Mouse (Mus musculus) c-Kit-positive CD71-positive TER-119-negative erythroid progenitor cells, embryonic 14.5 days (primary cell): ENCODE measurements around the gene Gm20388.
"Not testable (repeated sequence)": the region's sequence is repeated elsewhere in the genome, so short reads cannot be mapped to it uniquely, and the experiment has no call there.

Experiments used
- DNase-seq: peaks from one replicate; pipeline ENCODE4 v3.0.0-alpha.2; 2013; ENCODE audit warnings: low read depth

The Gm20388 gene

GRCm38 (mm10) chr8:123415967-123416943, 3505.6 kb downstream of the Gm20388 start:
- no peak for DNase-seq

DNA sequence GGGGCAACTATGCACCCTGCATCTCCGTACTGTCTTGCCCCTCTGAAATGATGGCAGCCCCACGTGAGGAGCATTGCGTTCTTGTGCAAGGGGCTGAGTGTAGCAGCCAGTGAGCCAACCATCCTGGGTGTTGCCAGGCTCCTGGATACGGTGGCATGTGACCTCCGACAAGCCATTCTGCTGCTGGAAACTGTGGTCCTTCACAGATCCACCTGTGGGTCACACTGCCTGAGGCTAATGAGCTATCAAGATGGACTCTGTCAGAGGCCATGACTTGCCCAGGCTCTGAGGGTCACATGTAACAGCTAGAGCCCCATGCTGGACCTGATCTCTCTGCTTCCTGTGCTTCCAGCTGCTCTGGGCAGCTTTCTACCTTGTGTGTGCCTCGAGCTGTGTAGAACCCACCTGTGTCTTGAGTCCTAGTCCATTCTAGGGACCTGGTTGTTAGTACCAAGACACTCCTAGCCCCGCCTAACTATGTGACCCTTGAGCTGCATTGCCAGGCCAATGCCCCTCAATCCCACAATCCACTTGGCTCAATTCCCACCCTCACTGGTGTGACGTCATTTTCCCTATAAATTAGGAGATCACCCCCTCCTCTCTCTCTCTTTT, 3506.4 kb downstream of the Gm20388 start:
- DNase-seq = no peak

DNA sequence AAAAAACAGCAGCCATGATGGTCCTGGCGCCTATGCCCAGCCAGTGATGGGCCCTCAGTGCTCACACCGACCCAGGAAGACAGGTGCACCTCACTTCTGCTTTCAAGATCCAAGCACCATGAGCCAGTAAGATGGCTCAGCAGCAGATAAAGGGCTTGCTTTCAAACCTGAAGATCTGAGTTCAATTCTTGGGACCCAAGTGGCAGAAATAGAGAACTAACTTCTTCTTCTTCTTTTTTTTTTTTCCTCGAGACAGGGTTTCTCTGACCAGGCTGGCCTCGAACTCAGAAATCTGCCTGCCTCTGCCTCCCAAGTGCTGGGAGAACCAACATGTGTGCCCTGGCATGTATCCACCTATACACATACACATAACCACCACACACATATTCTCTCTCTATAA, 3509.1 kb downstream of the Gm20388 start:
- DNase-seq = no peak

GRCm38 (mm10) chr8:123420525-123421281, 3510.1 kb downstream of the Gm20388 start:
- no peak for DNase-seq

GRCm38 (mm10) chr8:123421325-123421724, 3510.7 kb downstream of the Gm20388 start:
- DNase-seq = no peak

DNA sequence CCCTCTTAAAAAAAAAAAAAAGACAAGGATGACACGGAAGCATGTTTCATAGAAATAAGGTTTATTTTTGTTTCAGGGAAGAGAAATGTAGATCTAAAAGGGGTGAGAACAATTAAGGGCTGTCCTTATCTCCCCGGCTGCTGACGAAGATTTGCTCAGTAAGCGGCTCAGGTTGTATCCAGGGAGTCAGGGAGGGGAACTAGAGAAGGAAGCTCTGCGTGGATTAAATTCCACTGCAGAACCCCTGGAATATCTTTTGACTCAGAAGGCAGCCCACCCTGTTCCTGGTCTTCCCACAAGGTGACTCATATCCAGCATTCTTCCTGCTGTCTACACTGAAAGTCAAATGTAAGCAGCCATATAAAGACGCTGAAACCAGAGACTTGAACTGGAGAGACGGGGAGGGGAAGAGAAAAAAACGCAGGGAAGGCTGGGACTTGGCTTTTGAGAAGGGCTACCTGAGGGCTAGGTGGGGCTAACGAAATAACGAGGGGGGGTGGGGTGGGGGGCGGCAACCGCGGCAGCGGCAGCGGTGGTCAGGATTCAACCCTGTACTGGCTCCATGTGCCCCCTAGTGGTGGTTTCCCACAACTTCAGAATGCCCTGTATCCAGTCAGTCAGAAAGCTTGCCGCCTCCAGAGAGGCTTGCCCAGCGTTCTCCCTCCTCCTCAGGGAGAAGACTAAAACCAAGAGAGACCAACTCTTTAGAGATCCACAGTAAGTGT, 3511.6 kb downstream of the Gm20388 start:
- DNase-seq = no peak

DNA sequence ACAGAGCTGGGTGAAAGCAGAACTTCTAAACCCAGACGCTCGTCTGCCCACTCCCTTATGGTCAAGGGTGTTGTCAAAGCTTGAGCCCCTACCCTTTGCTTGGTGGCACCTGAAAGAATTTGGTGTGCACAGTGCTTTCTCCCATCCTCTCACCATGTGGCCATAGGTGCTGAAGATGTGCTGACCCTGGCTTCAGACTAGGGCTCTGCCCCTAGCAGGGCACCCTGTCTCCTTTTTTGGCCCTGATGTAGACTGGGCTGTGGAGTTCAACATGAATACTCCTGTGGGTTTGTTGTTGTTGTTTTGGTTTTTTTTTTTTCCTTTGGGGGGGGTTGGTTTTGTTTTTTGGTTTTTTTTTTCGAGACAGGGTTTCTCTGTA, 3512.1 kb downstream of the Gm20388 start:
- no peak for DNase-seq

DNA sequence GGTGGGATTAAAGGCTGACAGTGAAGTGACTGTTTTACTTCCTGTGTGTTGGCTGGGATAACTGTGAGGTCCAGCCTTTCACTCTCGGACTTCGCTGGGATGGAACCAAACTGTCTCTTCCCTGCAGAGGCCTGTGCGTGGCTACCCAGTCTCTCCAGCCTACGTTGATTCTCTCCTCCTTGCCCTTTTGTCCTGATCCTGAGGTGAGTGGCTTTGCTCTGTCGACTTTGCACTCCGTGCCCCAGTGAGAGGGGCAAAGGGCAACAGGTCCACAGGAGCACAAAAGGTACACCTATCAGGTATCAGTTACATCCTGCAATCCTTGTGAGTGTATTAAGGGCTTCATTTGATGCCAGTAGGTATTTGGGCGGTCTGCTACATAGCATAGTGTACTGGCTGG, 3512.8 kb downstream of the Gm20388 start, which contains the start of gene Def8:
Def8 (plus strand) TSS at position 87 of the 400 bp plus-strand sequence.
- no peak for DNase-seq

DNA sequence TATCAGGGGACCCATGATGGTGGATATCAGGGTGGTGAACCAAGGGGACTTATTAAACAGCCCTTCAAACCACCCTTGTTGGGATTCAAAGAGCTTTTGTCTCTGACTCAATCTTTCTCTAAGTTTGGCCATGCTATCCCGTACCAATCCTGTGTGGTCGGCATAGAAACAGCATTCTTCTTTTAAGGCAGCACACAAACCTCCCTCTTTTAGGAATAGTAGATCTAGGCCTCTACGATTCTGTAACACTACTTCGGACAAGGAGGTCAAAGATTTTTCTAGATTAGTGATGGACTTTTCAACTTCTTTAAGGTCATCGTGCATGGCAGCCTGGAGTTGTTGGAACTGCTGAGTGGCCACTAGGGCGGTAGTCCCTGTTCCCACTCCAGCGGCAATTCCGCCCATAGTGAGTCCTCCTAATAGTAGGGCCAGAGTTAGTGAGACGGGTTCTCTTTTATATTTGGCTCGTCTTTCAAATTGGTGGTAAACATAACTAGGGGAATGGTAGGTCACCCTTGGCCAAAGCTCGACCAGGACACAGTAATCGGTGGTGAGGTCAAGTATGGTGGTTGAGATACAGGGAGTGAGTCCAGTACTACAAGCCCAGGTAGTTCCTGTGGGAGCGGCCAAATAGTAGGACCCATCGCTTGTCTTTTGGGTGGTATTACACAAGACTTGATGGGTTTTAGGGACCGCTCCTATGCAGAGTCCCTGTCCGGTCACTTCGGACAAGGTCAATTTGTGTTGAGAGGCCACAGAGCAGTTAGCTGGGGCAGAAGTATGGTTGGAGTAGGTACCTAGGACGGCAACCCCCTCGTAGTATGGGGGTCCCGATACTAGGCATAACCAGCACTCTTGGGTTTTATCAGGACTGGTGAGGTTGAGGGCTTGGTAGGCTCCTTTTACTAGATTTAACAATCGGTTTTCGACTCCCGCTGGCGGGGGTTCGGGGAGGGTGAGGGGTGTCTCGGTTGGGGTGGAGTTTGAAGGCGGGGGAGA, 3516.2 kb downstream of the Gm20388 start:
- DNase-seq = no peak

- DNase-seq = no peak
Measured at GRCm38 (mm10) chr8:123427639-123428275, 3517.1 kb downstream of the Gm20388 start.

- no peak for DNase-seq
Measured at GRCm38 (mm10) chr8:123428343-123428893, 3517.8 kb downstream of the Gm20388 start.

DNA sequence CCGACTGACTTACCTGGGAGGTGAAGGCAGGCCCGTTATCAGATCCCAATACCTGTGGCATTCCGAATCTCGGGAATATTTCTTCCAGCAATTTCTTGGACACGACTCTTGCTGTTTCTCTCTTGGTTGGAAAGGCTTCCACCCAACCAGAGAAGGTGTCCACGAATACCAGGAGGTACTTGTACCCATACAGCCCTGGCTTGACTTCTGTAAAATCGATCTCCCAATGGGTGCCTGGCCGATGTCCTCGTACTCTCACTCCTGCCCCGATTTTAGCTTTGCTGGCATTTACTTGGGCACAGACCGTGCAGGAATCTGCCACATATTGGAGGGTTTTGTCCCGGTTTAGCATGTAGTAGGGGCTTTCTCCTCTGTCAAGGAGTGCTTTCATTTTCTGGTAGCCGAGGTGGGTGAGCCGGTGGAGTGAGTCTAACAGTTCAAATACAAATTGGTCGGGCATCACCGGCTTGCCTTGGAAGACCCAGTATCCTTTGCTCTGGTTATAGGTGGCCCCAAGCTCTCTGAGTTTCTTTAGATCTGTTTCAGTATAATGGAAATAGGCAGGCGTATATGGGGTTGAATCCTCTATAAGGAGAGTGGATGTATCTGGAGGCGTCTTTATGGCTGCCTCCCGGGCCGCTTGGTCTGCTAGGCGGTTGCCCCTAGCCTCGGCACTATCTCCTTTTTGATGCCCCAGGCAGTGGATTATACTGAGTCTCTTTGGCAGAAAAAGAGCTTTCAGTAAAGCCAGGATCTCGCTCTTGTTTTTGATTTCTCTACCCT, 3518.5 kb downstream of the Gm20388 start:
- DNase-seq = no peak

DNA sequence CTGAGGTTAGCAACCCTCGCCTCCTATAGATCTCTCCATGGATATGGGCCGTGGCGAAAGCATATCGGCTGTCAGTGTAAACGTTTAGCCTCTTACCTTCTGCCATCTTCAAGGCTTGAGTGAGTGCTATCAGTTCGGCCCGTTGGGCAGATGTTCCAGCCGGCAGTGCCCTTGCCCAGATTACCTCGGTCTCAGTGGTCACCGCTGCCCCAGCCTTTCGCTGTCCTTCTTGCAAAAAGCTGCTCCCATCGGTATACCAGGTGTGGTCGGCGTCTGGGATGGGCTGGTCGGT, 3519.0 kb downstream of the Gm20388 start:
- not testable (repeated sequence) for DNase-seq

- not testable (repeated sequence) for DNase-seq
Measured at GRCm38 (mm10) chr8:123430936-123431335, 3520.3 kb downstream of the Gm20388 start.

DNA sequence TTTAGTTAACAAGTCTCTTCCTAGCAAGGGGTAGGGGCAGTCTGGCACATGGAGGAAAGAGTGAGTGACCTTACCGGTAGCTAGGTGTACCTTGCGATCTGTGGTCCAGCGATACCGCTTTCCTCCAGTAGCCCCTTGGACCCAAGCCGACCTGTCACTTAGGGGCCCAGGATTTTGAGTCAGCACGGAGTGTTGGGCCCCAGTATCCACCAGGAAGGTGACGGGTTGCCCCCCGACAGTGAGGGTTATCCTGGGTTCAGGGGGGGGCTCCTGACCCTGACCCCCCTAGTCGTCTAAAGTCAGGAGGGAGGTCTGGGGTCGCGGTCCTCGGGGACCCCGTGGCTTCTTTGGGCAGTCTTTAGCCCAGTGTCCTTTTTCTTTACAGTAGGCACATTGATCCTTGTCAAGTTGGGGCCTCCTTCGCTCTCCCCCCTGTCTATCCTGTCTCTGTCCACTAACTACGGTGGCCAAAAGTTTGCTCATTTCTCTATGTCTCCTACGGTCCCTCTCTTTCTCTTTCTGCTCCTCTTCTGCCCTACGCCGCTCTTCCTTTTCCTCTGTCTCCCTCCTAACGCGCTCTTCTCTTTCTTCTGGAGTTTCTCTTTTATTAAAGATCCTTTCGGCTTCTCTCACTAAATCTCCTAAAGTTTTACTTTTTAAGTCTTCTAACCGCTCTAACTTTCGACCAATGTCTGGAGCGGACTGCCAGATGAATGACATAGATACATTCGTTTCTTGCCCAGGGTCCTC, 3521.2 kb downstream of the Gm20388 start:
- no peak for DNase-seq

GRCm38 (mm10) chr8:123432381-123432780, 3521.7 kb downstream of the Gm20388 start:
- DNase-seq = no peak

DNA sequence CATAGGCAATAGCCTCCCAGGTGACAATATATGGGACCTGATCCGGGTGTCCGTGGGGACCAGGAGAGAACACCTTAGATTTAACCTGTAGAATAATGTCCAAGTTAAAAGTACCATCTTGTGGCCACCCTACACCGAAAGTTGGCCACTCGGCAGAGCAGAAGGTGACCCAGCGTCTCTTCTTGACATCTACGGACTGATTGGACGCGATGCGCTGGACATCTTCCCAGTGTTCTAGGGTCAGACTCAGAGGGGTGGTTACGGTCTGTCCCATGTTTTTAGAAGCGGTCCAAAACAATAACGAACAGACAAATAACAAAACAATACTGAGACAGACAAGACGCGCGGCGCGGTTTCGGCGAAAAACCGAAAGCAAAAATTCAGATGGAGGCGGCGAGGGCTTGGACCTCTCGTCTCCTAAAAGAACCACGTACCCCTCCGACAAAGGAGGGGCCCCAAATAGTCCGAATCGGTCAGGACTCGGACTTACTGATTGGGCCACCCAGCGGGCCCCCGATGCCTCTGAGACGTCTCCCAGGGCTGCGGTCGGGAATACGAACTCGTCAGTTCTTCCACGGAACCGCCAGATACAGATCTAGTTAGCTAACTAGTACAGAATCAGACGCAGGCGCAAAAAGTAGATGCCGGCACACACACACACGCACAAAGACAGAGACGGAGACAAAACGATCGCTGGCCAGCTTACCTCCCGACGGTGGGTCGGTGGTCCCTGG, 3522.8 kb downstream of the Gm20388 start:
- not testable (repeated sequence) for DNase-seq

GRCm38 (mm10) chr8:123441788-123442187, 3531.1 kb downstream of the Gm20388 start:
- DNase-seq = no peak
